Mouse (Mus musculus): Measurements from ENCODE around the gene Gm10282. TPM values are rescaled to one million over a fixed set of nuclear protein-coding genes. Genes with fewer than 3 reads are reported as not detected.

Gm10282 gene
- polyA plus RNA-seq, 1 experiment from 2014 or later = 14.8 TPM

GRCm38 (mm10) chr8:72259862-72260261 lies 45.2 kb downstream of the Gm10282 start:
- no peak overlapping the region for H3K9ac ChIP-seq
- ATAC-seq (replicated peaks; ENCODE audit: insufficient number of reproducible peaks, insufficient read depth, low FRiP score, low read depth) = no peak
- peaks cover 16% of the 10 kb centered on the region for H3K4me1 ChIP-seq (replicated peaks)
- H3K9me3 ChIP-seq (replicated peaks) = no peaks in the 10 kb centered on the region
- no peak overlapping the region for H3K4me2 ChIP-seq
- peaks cover 15% of the 10 kb centered on the region; the same call in 1 of the 2 replicates for H3K36me3 ChIP-seq
- no peak overlapping the region for H3K4me3 ChIP-seq
- WGBS = 70% methylated on average over 2 of the region's 2 CpGs
- no peak overlapping the region for H3K27ac ChIP-seq
- no peaks in the 10 kb centered on the region for H3K27me3 ChIP-seq

- no peak overlapping the region for H3K27ac ChIP-seq
- H3K9me3 ChIP-seq (replicated peaks) = no peaks in the 10 kb centered on the region
- peaks cover 30% of the 10 kb centered on the region for H3K36me3 ChIP-seq
- peaks cover 16% of the 10 kb centered on the region for H3K4me1 ChIP-seq (replicated peaks)
- H3K9ac ChIP-seq = no peak overlapping the region
- no peak overlapping the region for H3K4me2 ChIP-seq
- no peak overlapping the region for H3K4me3 ChIP-seq
- ATAC-seq (replicated peaks; ENCODE audit: insufficient number of reproducible peaks, insufficient read depth, low FRiP score, low read depth) = no peak
- no peaks in the 10 kb centered on the region for H3K27me3 ChIP-seq
- WGBS = 80% methylated on average over 1 of the region's 1 CpGs
Observed at GRCm38 (mm10) chr8:72257902-72258238, 47.2 kb downstream of the Gm10282 start.

GRCm38 (mm10) chr8:72257171-72257901 lies 47.7 kb downstream of the Gm10282 start:
- H3K4me3 ChIP-seq = no peak overlapping the region
- 0 out of 2 replicates have a peak, but pooled peaks have one; percentile 23 for ATAC-seq (replicated peaks; ENCODE audit: insufficient number of reproducible peaks, insufficient read depth, low FRiP score, low read depth)
- H3K9ac ChIP-seq = no peak overlapping the region
- peaks cover 34% of the 10 kb centered on the region for H3K36me3 ChIP-seq
- H3K27ac ChIP-seq = no peak overlapping the region
- H3K9me3 ChIP-seq (replicated peaks) = no peaks in the 10 kb centered on the region
- no peak overlapping the region for H3K4me2 ChIP-seq
- peaks cover 16% of the 10 kb centered on the region for H3K4me1 ChIP-seq (replicated peaks)
- 57% methylated on average over 7 of the region's 7 CpGs for WGBS
- H3K27me3 ChIP-seq = no peaks in the 10 kb centered on the region

Other genes starting within 250 kb of the Gm10282 start
- not detected in 2 replicates for gene Olfr373, start 222.1 kb downstream of the Gm10282 start, polyA plus RNA-seq (2015; fragmentation: Nextera tagmentation; extraction: Ambion mirVana)
- not detected in 2 replicates for gene Olfr374, start 198.2 kb downstream of the Gm10282 start, polyA plus RNA-seq (2015; fragmentation: Nextera tagmentation; extraction: Ambion mirVana)
- gene Tpm4, start 170.3 kb downstream of the Gm10282 start, polyA plus RNA-seq (2015; fragmentation: Nextera tagmentation; extraction: Ambion mirVana) = 330 and 373 TPM in 2 replicates
- 68.4 and 77.8 TPM in 2 replicates for gene Rab8a, start 144.1 kb downstream of the Gm10282 start, polyA plus RNA-seq (2015; fragmentation: Nextera tagmentation; extraction: Ambion mirVana)
- gene Hsh2d, start 115.6 kb downstream of the Gm10282 start, polyA plus RNA-seq (2015; fragmentation: Nextera tagmentation; extraction: Ambion mirVana) = 0.20 and 0.27 TPM in 2 replicates
- gene Cib3, start 92.4 kb downstream of the Gm10282 start, polyA plus RNA-seq (2015; fragmentation: Nextera tagmentation; extraction: Ambion mirVana) = not detected in 2 replicates
- gene Gm11034, start 91.6 kb downstream of the Gm10282 start, polyA plus RNA-seq (2015; fragmentation: Nextera tagmentation; extraction: Ambion mirVana) = not detected in 2 replicates
- gene Fam32a, start 85.5 kb downstream of the Gm10282 start, polyA plus RNA-seq (2015; fragmentation: Nextera tagmentation; extraction: Ambion mirVana) = 41.0 and 45.6 TPM in 2 replicates
- 96.3 and 113 TPM in 2 replicates for gene Ap1m1, start 65.2 kb downstream of the Gm10282 start, polyA plus RNA-seq (2015; fragmentation: Nextera tagmentation; extraction: Ambion mirVana)
- 18.5 and 19.5 TPM in 2 replicates for gene Klf2, start 13.8 kb upstream of the Gm10282 start, polyA plus RNA-seq (2015; fragmentation: Nextera tagmentation; extraction: Ambion mirVana)
- 30.5 and 42.0 TPM in 2 replicates for gene Eps15l1, start 116.2 kb upstream of the Gm10282 start, polyA plus RNA-seq (2015; fragmentation: Nextera tagmentation; extraction: Ambion mirVana)
- 1.1 and 1.2 TPM in 2 replicates for gene Calr3, start 138.6 kb upstream of the Gm10282 start, polyA plus RNA-seq (2015; fragmentation: Nextera tagmentation; extraction: Ambion mirVana)
- 8.6 and 11.0 TPM in 2 replicates for gene 1700030K09Rik, start 138.6 kb upstream of the Gm10282 start, polyA plus RNA-seq (2015; fragmentation: Nextera tagmentation; extraction: Ambion mirVana)
- 36.1 and 44.9 TPM in 2 replicates for gene Cherp, start 170.0 kb upstream of the Gm10282 start, polyA plus RNA-seq (2015; fragmentation: Nextera tagmentation; extraction: Ambion mirVana)
- gene Slc35e1, start 187.4 kb upstream of the Gm10282 start, polyA plus RNA-seq (2015; fragmentation: Nextera tagmentation; extraction: Ambion mirVana) = 12.7 and 18.6 TPM in 2 replicates
- 8.8 and 11.5 TPM in 2 replicates for gene Med26, start 243.0 kb upstream of the Gm10282 start, polyA plus RNA-seq (2015; fragmentation: Nextera tagmentation; extraction: Ambion mirVana)